Mouse (Mus musculus): Measurements from ENCODE around the gene Thap11.
"Not testable (repeated sequence)": the region's sequence is repeated elsewhere in the genome, so short reads cannot be mapped to it uniquely, and the experiment has no call there.

The Thap11 gene

GRCm38 (mm10) chr8:105854715-105855216, at the start of gene Thap11:
Gene Thap11, plus strand, starts transcription at chr8:105855132.
- in situ Hi-C loops (cut with MboI, MseI), result no loop called here

GRCm38 (mm10) chr8:105805346-105805745, 49.6 kb upstream of the Thap11 start:
- in situ Hi-C loops (cut with MboI, MseI), result no loop called here

DNA sequence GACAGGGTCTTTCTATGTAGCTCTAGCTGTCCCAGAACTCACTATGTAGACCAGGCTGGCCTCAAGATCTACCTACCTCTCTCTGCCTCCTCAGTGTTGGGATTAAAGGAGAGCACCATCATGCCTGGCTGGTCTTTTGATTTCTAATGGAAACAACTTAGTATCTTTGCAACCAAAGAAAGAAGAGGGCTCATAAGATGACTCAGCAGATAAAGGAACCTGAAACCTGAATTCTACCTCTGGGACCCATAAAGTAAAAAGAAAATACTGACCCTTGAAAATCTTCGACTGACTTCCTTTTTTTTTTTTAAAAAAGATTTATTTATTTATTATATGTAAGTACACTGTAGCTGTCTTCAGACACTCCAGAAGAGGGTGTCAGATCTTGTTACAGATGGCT, 49.0 kb upstream of the Thap11 start:
- in situ Hi-C loops (cut with MboI, MseI), result no loop called here

DNA sequence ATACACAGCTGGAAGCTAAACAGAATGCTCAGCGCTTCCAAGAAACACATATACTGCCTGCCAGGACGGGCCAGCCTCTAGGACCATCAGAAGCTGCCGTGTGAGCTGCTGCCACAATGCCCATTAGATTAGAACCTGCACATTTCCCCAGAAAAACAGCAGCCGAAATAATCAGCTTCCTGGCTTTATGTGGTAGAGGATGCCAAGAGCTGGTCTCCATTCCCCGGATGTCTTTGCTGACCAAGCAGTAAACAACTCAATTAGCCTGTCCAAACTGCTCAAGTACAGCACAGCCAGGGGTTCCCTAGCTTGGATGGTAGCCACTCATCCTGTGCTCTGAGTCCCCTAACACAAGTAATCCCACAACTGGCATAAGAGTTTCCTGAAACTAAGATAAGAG, 47.2 kb upstream of the Thap11 start:
- in situ Hi-C loops (cut with MboI, MseI), result no loop called here

DNA sequence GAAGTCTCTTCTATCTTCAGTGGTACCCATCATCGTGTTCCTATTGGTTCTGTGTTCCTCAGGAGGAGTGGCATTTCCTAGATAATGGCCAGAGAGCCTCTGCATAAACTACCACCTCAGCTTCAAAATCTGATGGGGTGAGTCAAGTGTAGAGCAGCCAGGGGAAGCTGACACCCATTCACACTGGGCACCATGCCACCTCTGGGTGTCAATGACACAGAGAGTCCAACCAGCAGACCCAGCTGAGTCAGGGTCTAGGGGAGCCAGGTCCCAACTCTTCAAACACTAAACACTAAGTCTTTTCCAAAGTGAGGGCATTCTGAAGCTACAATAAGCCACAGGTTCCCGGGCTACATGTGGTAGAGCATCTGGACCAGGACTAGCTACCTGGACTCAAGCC, 46.5 kb upstream of the Thap11 start:
- in situ Hi-C loops (cut with MboI, MseI), result no loop called here

DNA sequence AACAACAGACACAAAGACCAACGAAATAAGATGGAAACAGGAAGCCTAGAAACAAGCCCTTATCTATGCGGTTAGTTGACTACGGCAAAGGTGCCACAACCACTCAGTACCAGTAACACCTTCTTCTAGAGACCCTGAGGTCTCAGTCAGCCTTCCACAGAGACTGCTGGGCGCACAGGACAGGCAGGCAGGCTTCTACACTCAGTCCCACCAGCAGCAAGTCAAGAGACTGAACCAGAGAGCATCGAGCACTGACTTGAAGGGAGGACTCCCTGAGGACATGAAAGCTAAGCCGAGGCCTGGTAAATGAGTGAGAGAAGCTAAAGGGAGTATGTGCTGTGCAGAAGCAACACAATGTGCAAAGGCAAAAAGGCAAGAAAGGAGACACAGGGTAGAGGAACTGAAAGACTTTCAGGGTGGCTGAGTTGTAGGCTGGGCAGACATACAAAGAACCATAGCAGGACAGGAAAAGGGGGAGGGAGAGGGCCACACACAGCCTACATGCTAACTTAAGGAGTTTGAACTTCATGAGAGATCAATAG, 44.6 kb upstream of the Thap11 start:
- in situ Hi-C loops (cut with MboI, MseI), result loop anchor here (5.0 kb wide), 1 partner anchor 48 kb away; no protein-coding TSS in a partner anchor

DNA sequence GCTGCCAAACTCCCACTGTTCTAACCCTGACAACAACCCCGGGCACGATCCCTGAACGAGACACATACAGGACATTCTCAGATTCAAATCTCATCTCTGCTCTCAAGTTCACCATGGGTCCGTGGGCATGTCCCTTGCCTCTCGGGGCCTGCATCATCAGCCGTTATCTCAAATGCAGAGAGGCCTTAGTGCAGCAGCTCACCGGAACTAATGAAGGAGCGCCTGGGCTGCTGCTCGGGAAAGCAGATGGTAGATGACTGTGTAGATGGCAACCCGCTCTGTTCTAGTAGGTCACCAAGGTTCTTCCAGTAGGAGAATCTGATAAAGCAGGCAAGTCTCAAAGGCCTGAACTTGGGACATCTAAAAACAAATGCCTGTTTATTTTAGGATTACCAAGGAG, 43.9 kb upstream of the Thap11 start:
- in situ Hi-C loops (cut with MboI, MseI), result loop anchor here (5.0 kb wide), 1 partner anchor 49 kb away; no protein-coding TSS in a partner anchor

DNA sequence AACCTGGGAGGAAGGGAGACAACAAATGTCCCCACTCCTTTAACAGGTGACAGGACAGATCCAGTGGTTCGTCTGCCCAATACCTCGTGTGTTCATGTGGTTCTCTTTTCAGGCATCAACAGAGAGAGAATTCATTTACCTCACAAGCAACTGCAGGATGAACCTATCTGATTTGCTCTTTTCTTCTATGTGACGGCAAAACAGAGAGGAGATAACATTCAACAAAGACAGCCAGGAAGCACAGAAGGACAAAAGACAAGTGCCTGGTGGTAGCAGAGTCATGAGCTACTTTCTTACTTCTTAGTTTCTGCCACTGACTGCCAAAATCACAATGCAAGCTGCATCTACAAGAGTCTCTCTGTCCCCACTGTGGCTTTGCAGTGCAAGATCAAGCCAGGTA, 43.4 kb upstream of the Thap11 start:
- in situ Hi-C loops (cut with MboI, MseI), result loop anchor here (5.0 kb wide), 1 partner anchor 49 kb away; no protein-coding TSS in a partner anchor

DNA sequence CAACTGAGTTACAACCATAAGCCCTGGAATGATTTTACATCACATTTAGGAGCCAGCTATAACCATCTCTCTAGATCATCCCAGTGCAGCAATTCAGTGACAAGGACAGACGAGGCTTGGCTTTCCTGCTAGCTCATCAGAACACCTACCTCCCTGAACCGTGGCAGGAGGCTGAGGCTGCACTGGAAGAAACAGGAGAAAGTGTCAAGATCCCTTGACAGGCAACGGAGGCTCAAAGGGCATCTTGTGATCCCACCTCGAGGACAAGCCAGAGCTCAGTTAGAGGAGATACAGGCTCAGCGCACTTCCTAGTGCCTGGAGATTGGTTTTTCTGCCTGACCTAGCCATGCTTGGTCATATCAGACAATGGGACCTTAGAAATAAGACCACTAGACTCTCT, 42.4 kb upstream of the Thap11 start:
- in situ Hi-C loops (cut with MboI, MseI), result loop anchor here (5.0 kb wide), 1 partner anchor 50 kb away; no protein-coding TSS in a partner anchor

- in situ Hi-C loops (cut with MboI, MseI), result loop anchor here (5.0 kb wide), 1 partner anchor 51 kb away; no protein-coding TSS in a partner anchor
Measured at GRCm38 (mm10) chr8:105813241-105813640, 41.7 kb upstream of the Thap11 start.

DNA sequence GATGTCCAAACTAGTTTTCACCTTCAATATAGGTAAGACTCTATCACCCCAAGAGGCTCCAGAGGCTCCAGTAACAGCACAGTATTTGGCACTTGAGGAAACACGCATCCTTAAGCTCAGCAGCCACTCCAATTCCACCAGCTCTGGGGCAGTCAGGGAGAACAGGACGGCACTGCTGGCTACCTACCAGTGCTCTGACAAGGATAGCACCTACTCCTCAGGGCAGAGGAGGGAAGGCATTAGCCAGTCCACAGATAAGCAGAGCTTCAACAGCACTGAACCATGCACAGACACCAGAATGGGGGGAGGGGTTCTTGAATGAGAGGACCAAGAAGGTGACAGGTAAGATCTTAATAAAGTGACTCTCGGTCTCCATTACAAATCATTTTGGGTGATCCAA, 35.3 kb upstream of the Thap11 start:
- in situ Hi-C loops (cut with MboI, MseI), result no loop called here

DNA sequence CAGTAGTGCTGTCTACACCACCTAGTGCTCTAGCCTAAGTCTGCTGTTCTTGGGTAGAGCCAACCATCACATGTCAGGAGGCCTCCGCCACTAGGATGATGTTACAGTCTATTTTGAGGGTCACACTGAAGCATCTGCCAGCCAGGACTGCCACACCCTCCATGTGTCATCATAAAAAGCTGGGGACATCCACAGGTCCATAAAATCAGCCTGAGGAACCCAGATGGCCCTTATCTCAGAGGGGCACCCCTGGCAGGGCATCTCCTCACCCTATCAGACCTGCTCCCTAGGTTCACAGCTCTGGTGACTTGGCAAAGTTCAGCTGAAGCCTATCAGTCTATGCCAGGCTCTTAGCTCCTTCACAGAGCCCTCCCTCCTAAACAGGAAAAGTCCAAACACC, 34.0 kb upstream of the Thap11 start:
- in situ Hi-C loops (cut with MboI, MseI), result no loop called here

DNA sequence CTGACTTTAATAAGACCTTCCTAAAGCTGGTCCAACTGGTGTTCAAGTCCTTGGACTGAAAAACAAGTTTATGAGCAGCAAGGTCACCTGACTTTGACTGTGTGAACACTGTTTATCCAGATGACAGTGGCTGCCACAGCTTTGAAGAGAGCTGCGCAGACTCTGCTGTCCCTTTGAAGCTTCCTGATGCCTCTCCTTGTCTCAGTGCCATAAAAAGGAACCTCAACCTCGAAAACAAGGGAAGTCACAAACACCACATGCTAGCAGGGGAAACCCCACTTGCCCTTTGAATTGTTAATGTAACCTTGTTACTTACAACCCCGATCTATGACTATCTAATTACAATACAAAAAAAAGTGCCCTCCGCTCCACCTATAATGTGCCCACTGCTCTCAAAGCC, 29.4 kb upstream of the Thap11 start:
- in situ Hi-C loops (cut with MboI, MseI), result loop anchor here (5.0 kb wide), 1 partner anchor 37 kb away; the partner anchor contains the start of gene Nutf2

GRCm38 (mm10) chr8:105826379-105826778, 28.6 kb upstream of the Thap11 start:
- in situ Hi-C loops (cut with MboI, MseI), result loop anchor here (5.0 kb wide), 1 partner anchor 36 kb away; the partner anchor contains the start of gene Nutf2

DNA sequence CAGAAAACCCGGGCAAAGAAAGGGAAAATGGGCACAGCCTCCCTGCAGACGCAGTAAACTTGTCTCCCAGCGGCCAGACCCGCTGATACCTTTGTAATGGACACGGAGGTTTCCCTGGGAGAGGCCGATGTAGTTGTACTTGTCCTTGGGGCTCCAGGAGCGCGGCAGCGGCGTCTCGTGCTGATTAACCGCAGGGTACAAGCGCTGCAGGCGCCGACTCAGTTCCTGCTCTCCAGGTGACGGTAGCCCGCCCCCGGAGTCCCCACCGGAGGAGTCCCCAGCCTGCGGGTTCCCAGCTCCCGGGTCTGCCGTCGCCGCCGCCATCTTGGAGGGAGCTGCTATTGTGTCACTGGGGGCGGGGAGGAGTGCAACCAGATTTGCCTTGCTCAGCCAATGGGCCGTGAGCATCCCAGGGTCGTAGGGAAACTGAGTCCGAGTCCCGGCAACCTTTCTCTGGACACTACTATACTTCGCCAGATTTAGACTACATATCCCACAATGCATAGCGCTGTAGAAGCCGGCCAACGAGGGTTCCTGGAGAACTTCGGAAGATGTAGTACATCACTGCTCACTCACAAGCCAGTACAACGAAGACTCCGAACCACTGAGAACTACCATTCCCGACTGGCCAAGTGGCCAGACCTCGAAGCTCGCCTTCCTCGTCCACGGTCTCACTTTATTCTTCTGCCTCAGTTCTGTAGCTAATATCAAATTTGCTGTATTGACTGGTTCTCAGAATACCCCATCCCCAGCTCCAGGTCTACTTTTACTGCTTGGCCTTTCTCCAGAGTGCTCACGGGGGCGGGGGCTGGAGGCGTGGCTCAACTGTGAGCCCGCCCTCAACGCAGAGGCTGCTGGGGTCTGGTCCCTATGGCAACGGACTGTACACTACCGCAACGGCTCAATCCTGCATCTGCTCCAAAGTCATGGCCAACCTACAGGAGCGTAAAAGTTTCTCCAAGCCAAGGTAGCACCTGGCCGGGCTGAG, 27.8 kb upstream of the Thap11 start, which contains the start of the genes Ranbp10 and Tsnaxip1:
TSS of gene Ranbp10 (minus strand) at position 490 of the 988 bp plus-strand sequence.
TSS of gene Tsnaxip1 (plus strand) at position 871 of the 988 bp plus-strand sequence.
- in situ Hi-C loops (cut with MboI, MseI), result loop anchor here (5.0 kb wide), 1 partner anchor 35 kb away; the partner anchor contains the start of gene Nutf2

DNA sequence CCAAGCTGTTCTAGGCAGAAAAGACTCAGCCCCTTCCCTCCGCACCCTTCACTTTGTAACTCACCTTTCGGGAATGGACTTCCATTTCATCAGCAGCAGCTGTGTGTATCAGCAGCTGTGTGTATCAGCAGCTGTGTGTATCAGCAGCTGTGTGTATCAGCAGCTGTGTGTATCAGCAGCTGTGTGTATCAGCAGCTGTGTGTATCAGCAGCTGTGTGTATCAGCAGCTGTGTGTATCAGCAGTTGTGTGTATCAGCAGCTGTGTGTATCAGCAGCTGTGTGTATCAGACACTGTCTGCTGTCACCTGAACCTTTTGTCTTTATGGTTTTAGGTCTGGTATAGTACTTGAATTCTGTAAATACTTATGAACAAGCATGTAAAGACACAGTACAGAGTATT, 21.2 kb upstream of the Thap11 start:
- in situ Hi-C loops (cut with MboI, MseI), result not testable (repeated sequence)

GRCm38 (mm10) chr8:105835318-105835717, 19.6 kb upstream of the Thap11 start:
- in situ Hi-C loops (cut with MboI, MseI), result no loop called here

DNA sequence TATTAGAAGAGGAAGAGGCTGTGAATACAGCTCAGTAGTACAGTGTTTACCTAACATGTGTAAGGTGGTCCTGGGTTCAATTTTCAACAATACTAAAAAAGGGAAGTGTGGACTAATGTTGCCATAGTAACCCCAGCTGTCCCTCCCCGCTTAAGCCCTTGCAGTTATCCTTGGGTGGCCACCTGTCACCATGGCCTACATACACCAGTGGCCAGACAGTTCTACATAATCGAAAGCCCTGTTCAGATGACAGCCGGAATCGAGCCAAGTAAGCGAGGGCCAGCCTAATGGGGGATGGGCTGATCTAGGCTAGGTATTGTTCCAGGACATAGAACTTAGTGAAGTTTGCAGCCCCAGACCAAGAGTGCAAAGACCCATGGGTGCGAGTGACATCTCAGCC, 17.9 kb upstream of the Thap11 start:
- in situ Hi-C loops (cut with MboI, MseI), result no loop called here

- in situ Hi-C loops (cut with MboI, MseI), result no loop called here
Measured at GRCm38 (mm10) chr8:105839209-105839608, 15.7 kb upstream of the Thap11 start.

DNA sequence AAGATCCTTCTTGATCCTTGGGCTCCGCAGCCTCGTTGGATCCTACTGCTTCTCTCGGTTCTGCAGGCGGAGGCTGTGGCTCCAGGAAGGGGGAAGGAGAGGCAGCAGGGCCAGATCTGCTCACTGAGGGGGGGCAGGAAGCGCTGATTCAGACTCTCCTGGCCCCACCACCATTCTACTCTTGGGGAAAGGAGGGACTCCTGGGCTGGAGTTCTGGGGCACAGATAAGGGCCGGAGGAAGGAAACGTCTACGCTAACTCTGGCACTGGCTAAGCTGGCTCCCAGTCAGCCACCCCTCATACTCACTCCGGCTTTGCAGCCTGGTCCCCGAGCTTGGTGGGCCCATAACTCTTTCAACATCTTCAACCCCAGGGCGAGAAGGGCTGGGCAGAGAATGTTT, 8.3 kb upstream of the Thap11 start:
- in situ Hi-C loops (cut with MboI, MseI), result no loop called here

DNA sequence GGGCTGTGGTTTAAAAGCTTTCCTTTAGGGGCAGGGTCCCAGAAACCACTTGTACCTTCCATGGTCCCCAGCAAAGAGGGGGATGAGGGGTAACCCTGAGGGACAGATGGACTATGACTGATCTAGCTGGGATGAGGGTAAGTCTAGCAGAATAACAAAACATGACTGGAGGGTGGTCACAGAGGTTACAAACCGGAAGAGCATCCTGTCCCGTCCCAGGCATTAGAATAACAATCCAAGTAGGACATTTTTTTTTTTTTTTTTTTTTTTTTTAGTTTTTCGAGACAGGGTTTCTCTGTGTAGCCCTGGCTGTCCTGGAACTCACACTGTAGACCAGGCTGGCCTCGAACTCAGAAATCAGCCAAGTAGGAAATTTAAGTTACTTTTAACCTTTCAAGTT, 4.9 kb upstream of the Thap11 start:
- in situ Hi-C loops (cut with MboI, MseI), result no loop called here

- in situ Hi-C loops (cut with MboI, MseI), result no loop called here
Measured at GRCm38 (mm10) chr8:105850611-105851010, 4.3 kb upstream of the Thap11 start.

Data from regulatory T cell (primary cell).